Mouse (Mus musculus) kidney, postnatal 14 days (tissue): ENCODE data around the gene Endod1.

Experiments used
- DNase-seq: peaks from one replicate; pipeline ENCODE4 v3.0.0; 2022; ENCODE audit warnings: mixed read lengths

The Endod1 gene

DNA sequence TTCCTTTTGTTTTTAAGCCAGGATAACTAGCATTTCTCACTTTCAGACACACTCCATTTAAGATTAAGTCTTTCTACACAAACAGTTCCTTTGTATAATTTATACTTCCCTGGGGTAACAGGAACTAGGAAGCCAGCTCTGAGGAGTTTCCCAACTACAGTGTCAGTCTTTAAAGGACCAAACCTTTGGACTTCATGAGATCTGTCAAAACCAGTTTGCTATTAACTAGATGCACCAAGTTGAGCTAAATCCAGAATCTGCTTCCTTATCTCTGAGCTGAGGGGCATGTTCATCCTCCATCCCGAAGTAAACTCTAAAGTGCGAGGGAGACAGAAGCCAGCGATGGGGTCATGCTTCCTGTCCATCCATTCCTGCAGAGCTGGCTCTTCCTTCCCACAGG, 74.0 kb downstream of the Endod1 start:
- no peak for DNase-seq

DNA sequence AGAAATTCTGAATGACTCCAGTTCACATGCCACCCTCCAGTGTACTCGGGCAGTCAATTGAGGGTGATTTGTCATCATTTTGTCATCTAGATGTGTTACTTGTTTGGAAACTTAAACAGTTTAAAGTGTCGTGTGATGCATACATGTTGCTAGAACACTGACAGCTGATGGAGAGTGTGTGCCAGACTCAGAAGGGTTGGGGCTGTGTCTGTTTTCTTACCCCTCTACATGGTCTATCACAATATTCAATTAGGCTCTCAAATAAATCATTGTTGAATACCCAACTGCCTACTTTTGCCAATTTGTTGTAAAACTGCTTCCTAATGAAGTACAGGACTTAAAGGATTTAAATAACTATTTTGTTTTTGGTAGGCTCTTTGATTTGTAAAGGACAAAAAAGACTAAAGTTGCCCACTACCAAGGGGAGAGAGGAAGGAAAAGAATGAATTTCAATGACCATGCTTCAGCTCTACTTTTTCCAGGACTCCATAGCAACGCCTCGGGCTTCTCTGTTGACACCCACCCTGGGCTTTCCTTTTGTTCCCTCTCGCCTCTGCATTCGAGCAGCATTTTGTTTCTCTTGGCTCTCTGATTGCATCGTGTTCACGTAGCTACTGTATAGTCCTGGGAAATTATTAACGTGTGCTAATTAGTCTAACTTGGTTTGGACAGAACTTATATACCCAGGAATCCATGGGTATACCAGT, 76.9 kb downstream of the Endod1 start:
- DNase-seq: no peak
